Mouse (Mus musculus) thymus, adult 2 months (tissue): Measurements from ENCODE around the gene Tmbim6.

Experiments
- CTCF ChIP-seq: fragments of 200-500 bp; IDR thresholded peaks from 2 replicates; pipeline ENCODE4 v1.5.1; 2012; ENCODE audit warnings: mild to moderate bottlenecking, control low read depth, low read length, moderate library complexity, borderline replicate concordance; ENCODE audit not compliant: control insufficient read depth, poor library complexity, insufficient read depth; ENCODE audit errors: extremely low read depth
- POLR2A ChIP-seq: fragments of 200-500 bp; IDR thresholded peaks from 2 replicates; pipeline ENCODE4 v1.6.1; 2012; ENCODE audit warnings: mild to moderate bottlenecking, low read length, control low read depth, moderate library complexity; ENCODE audit not compliant: control insufficient read depth, poor library complexity, insufficient read depth; ENCODE audit errors: extremely low read depth

GRCm38 (mm10) chr15:99399503-99400245, 7.0 kb downstream of the Tmbim6 start:
- TF ChIP-seq CTCF (no peak), POLR2A (no peak)
